Comparison of ENCODE assay signal across 19 mouse cellular contexts in the genomic region with DNA sequence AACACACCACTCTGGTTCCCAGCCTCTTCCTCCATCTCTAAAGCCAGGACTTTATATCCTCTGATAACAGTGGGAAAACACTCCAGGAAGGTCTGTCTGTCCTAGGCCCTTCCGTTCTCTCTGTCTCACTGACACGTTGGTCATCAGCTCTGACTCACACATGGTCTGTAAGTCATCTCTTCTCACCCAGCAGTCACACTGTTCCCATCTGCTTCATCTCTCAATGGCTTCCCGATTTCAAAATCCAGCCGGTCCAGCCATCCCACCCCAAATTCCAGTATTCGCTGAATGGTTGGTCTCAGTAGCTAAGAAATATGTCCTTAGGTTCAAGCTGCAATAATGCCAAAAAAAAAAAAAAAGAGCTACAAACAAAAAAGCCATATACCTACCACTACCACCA.
"Had no signal": no experiment of that assay in that cellular context is flagged by ENCODE, and none has a peak within 500 bp of the region (broad histone marks: within the 10 kb centered on the region; RNA-seq: fewer than 3 reads in every experiment).

No protein-coding gene starts in this region.

- ATAC-seq: liver, postnatal 0 days had no signal

- H3K9me3 ChIP-seq: liver, embryonic 15.5 days; lung, embryonic 15.5 days; midbrain, embryonic 10.5 days; neural tube, embryonic 13.5 days; neural tube, embryonic 15.5 days had no signal

- H3K27me3 ChIP-seq: liver, embryonic 13.5 days; liver, embryonic 15.5 days; lung, embryonic 15.5 days; midbrain, embryonic 12.5 days; neural tube, embryonic 13.5 days; neural tube, embryonic 15.5 days had no signal

- H3K4me1 ChIP-seq: liver, embryonic 13.5 days; liver, embryonic 15.5 days; lung, embryonic 15.5 days; midbrain, embryonic 10.5 days; midbrain, embryonic 12.5 days; neural tube, embryonic 13.5 days had no signal

- H3K4me2 ChIP-seq: liver, embryonic 13.5 days; liver, embryonic 15.5 days; lung, embryonic 15.5 days; midbrain, embryonic 12.5 days; neural tube, embryonic 13.5 days; neural tube, embryonic 15.5 days had no signal

- H3K36me3 ChIP-seq: liver, embryonic 13.5 days; liver, embryonic 15.5 days; lung, embryonic 15.5 days; midbrain, embryonic 10.5 days; midbrain, embryonic 12.5 days; neural tube, embryonic 13.5 days; neural tube, embryonic 15.5 days had no signal

- H3K4me3 ChIP-seq: liver, embryonic 13.5 days; liver, embryonic 15.5 days; lung, embryonic 15.5 days; midbrain, embryonic 10.5 days; midbrain, embryonic 12.5 days; myocyte; neural tube, embryonic 13.5 days; neural tube, embryonic 15.5 days had no signal

- DNase-seq: liver, embryonic 13.5 days; liver, postnatal 0 days; lung, adult 2 months; midbrain, embryonic 14.5 days; retina, postnatal 1 day; right cerebral cortex, adult 18-20 months; right cerebral cortex, postnatal 25 days; right cerebral cortex, postnatal 4 days; spleen, adult 18-20 months; thymus, adult 18-20 months; thymus, postnatal 14 days; thymus, postnatal 36 days had no signal

- H3K9ac ChIP-seq: liver, embryonic 13.5 days; liver, embryonic 15.5 days; liver, postnatal 0 days; lung, embryonic 15.5 days; midbrain, embryonic 12.5 days; neural tube, embryonic 13.5 days; neural tube, embryonic 15.5 days had no signal

- H3K27ac ChIP-seq: liver, embryonic 13.5 days; liver, embryonic 15.5 days; lung, embryonic 15.5 days; midbrain, embryonic 10.5 days; midbrain, embryonic 12.5 days; neural tube, embryonic 13.5 days; neural tube, embryonic 15.5 days had no signal
